Mouse (Mus musculus) liver, embryonic 14.5 days (tissue): ENCODE data around the gene Olfr1205. TPM values are rescaled to one million over a fixed set of nuclear protein-coding genes. Genes with fewer than 3 reads are reported as not detected.

Experiments
- ATAC-seq: fragments of 200-750 bp; cut with Nextera tagmentation; 2 replicates; pipeline ENCODE4 v1.8.0; 2017; ENCODE audit warnings: moderate number of reproducible peaks, mild to moderate bottlenecking, moderate library complexity; ENCODE audit not compliant: insufficient read depth
- DNase-seq, 3 experiments: peaks; one replicate each; pipeline ENCODE4 v3.0.0-alpha.2; 2012 to 2013; ENCODE audit warnings: low read depth in 3 of 3, low spot score in 3 of 3
- H3K27ac ChIP-seq: fragments of 300-500 bp; sonication (generic); 2 replicates; pipeline ENCODE4 v1.5.1; 2014; ENCODE audit warnings: moderate library complexity, mild to moderate bottlenecking, control low read depth, inconsistent platforms
- H3K27me3 ChIP-seq: fragments of 300-500 bp; sonication (generic); 2 replicates; pipeline ENCODE4 v1.6.1; 2014; ENCODE audit warnings: mild to moderate bottlenecking, low read length, moderate library complexity; ENCODE audit not compliant: control insufficient read depth, insufficient read depth
- H3K36me3 ChIP-seq: fragments of 300-500 bp; sonication (generic); replicated peaks from 2 replicates; pipeline ENCODE4 v1.6.1; 2014; ENCODE audit warnings: low read depth; ENCODE audit not compliant: control insufficient read depth, insufficient read depth
- H3K4me1 ChIP-seq, 2 experiments: fragments of 200-500 bp in 1 of 2; fragments of 300-500 bp in 1 of 2; sonication (generic) in 1 of 2; replicated peaks; 2 replicates each; pipeline ENCODE4 v1.6.1; 2012 to 2014; ENCODE audit warnings: antibody characterized with exemption in 1 of 2, inconsistent platforms in 1 of 2, low read length in 1 of 2; ENCODE audit not compliant: control insufficient read depth in 2 of 2, insufficient read depth in 2 of 2
- H3K4me2 ChIP-seq: fragments of 300-500 bp; sonication (generic); 2 replicates; pipeline ENCODE4 v1.6.1; 2014; ENCODE audit warnings: low read depth, mild to moderate bottlenecking, control low read depth, moderate library complexity
- H3K4me3 ChIP-seq, 2 experiments: fragments of 200-500 bp in 1 of 2; fragments of 300-500 bp in 1 of 2; sonication (generic) in 1 of 2; 2 replicates each; pipeline ENCODE4 v1.5.1; 2012 to 2014; ENCODE audit warnings: low read depth in 2 of 2, low read length in 2 of 2, mild to moderate bottlenecking in 2 of 2, control low read depth in 1 of 2, inconsistent platforms in 1 of 2, moderate library complexity in 1 of 2; ENCODE audit not compliant: insufficient read depth in 1 of 2
- H3K9ac ChIP-seq: fragments of 300-500 bp; sonication (generic); replicated peaks from 2 replicates; pipeline ENCODE4 v1.6.1; 2014; ENCODE audit warnings: mild to moderate bottlenecking, control low read depth, moderate library complexity
- H3K9me3 ChIP-seq: fragments of 300-500 bp; sonication (generic); 2 replicates; pipeline ENCODE4 v1.6.1; 2016; ENCODE audit warnings: low read length, mixed read lengths; ENCODE audit not compliant: control insufficient read depth
- CTCF ChIP-seq: IDR thresholded peaks from 2 replicates; pipeline ENCODE4 v1.5.1; 2016; ENCODE audit warnings: antibody characterized with exemption, low read depth, control low read depth
- EP300 ChIP-seq: IDR thresholded peaks from 2 replicates; pipeline ENCODE4 v1.6.1; 2016; ENCODE audit warnings: antibody characterized with exemption, low read depth
- WGBS: fragments of 180-500 bp; shearing (Covaris S2); extraction: QIAGEN DNeasy Blood & Tissue Kit; methylation state at CpG from one replicate; pipeline ENCODE4 v1.1.7; 2014; ENCODE audit not compliant: insufficient replicate concordance; 5-methylcytosine and 5-hydroxymethylcytosine counted together
- polyA plus RNA-seq, 2 experiments: library from polyadenylated mRNA; depleted of rRNA in 1 of 2; stranded (reverse) in 1 of 2; unstranded in 1 of 2; fragments of >200 nt; fragmentation: Nextera tagmentation in 1 of 2; extraction: Ambion mirVana in 1 of 2; gene quantifications; 2 replicates each; pipeline versions ENCODE4 v1.2.1 to v1.2.3; 2012 to 2014

Gene Olfr1205
- polyA plus RNA-seq, 2 experiments: not detected

GRCm38 (mm10) chr2:88862931-88863330 is 33.4 kb downstream of the Olfr1205 start, which contains the start of gene Olfr1206:
Olfr1206 (plus strand) TSS chr2:88863231.
- H3K27ac ChIP-seq: no peak within 1 kb of the TSS
- H3K4me1 ChIP-seq: no peaks in the 10 kb centered on the region
- no peaks in the 10 kb centered on the region for H3K27me3 ChIP-seq
- no peak within 1 kb of the TSS for H3K9ac ChIP-seq
- no peak within 1 kb of the TSS for H3K4me2 ChIP-seq
- 51% methylated on average over 2 of the region's 2 CpGs for WGBS
- DNase-seq (no peak), ATAC-seq (no peak)
- H3K4me3 ChIP-seq: no peak within 1 kb of the TSS
- TF ChIP-seq CTCF: no peak
- no peak for TF ChIP-seq EP300
- no peaks in the 10 kb centered on the region for H3K9me3 ChIP-seq
- H3K36me3 ChIP-seq: no peaks in the 10 kb centered on the region

Other genes with a start within 250 kb of the Olfr1205 start
- not detected in 2 replicates for gene Olfr1189, start 243.3 kb upstream of the Olfr1205 start, polyA plus RNA-seq (2012; rRNA removed)
- not detected in 2 replicates for gene Olfr1189, start 243.3 kb upstream of the Olfr1205 start, polyA plus RNA-seq (2014; fragmentation: Nextera tagmentation; extraction: Ambion mirVana)
- not detected in 2 replicates for gene Olfr1191-ps1, start 189.2 kb upstream of the Olfr1205 start, polyA plus RNA-seq (2012; rRNA removed)
- not detected in 2 replicates for gene Olfr1191-ps1, start 189.2 kb upstream of the Olfr1205 start, polyA plus RNA-seq (2014; fragmentation: Nextera tagmentation; extraction: Ambion mirVana)
- gene Olfr1192-ps1, start 181.2 kb upstream of the Olfr1205 start, polyA plus RNA-seq (2012; rRNA removed): not detected in 2 replicates
- gene Olfr1192-ps1, start 181.2 kb upstream of the Olfr1205 start, polyA plus RNA-seq (2014; fragmentation: Nextera tagmentation; extraction: Ambion mirVana): not detected in 2 replicates
- gene Olfr1193, start 154.1 kb upstream of the Olfr1205 start, polyA plus RNA-seq (2012; rRNA removed): not detected in 2 replicates
- gene Olfr1193, start 154.1 kb upstream of the Olfr1205 start, polyA plus RNA-seq (2014; fragmentation: Nextera tagmentation; extraction: Ambion mirVana): not detected in 2 replicates
- gene Olfr1195, start 140.6 kb upstream of the Olfr1205 start, polyA plus RNA-seq (2012; rRNA removed): not detected in 2 replicates
- not detected in 2 replicates for gene Olfr1195, start 140.6 kb upstream of the Olfr1205 start, polyA plus RNA-seq (2014; fragmentation: Nextera tagmentation; extraction: Ambion mirVana)
- not detected in 2 replicates for gene Olfr1196, start 125.1 kb upstream of the Olfr1205 start, polyA plus RNA-seq (2012; rRNA removed)
- not detected in 2 replicates for gene Olfr1196, start 125.1 kb upstream of the Olfr1205 start, polyA plus RNA-seq (2014; fragmentation: Nextera tagmentation; extraction: Ambion mirVana)
- gene Olfr1197, start 97.4 kb upstream of the Olfr1205 start, polyA plus RNA-seq (2012; rRNA removed): not detected in 2 replicates
- not detected in 2 replicates for gene Olfr1197, start 97.4 kb upstream of the Olfr1205 start, polyA plus RNA-seq (2014; fragmentation: Nextera tagmentation; extraction: Ambion mirVana)
- gene Olfr1198, start 78.4 kb upstream of the Olfr1205 start, polyA plus RNA-seq (2012; rRNA removed): not detected in 2 replicates
- not detected in 2 replicates for gene Olfr1198, start 78.4 kb upstream of the Olfr1205 start, polyA plus RNA-seq (2014; fragmentation: Nextera tagmentation; extraction: Ambion mirVana)
- not detected in 2 replicates for gene Olfr1199, start 69.3 kb upstream of the Olfr1205 start, polyA plus RNA-seq (2012; rRNA removed)
- not detected in 2 replicates for gene Olfr1199, start 69.3 kb upstream of the Olfr1205 start, polyA plus RNA-seq (2014; fragmentation: Nextera tagmentation; extraction: Ambion mirVana)
- not detected in 2 replicates for gene Olfr1200, start 59.2 kb upstream of the Olfr1205 start, polyA plus RNA-seq (2012; rRNA removed)
- not detected in 2 replicates for gene Olfr1200, start 59.2 kb upstream of the Olfr1205 start, polyA plus RNA-seq (2014; fragmentation: Nextera tagmentation; extraction: Ambion mirVana)
- gene Olfr1201, start 36.7 kb upstream of the Olfr1205 start, polyA plus RNA-seq (2012; rRNA removed): not detected in 2 replicates
- gene Olfr1201, start 36.7 kb upstream of the Olfr1205 start, polyA plus RNA-seq (2014; fragmentation: Nextera tagmentation; extraction: Ambion mirVana): not detected in 2 replicates
- not detected in 2 replicates for gene Olfr1202, start 15.2 kb upstream of the Olfr1205 start, polyA plus RNA-seq (2012; rRNA removed)
- gene Olfr1202, start 15.2 kb upstream of the Olfr1205 start, polyA plus RNA-seq (2014; fragmentation: Nextera tagmentation; extraction: Ambion mirVana): not detected in 2 replicates
- gene Olfr1204, start 19.6 kb downstream of the Olfr1205 start, polyA plus RNA-seq (2012; rRNA removed): not detected in 2 replicates
- gene Olfr1204, start 19.6 kb downstream of the Olfr1205 start, polyA plus RNA-seq (2014; fragmentation: Nextera tagmentation; extraction: Ambion mirVana): not detected in 2 replicates
- gene Olfr1206, start 33.5 kb downstream of the Olfr1205 start, polyA plus RNA-seq (2012; rRNA removed): not detected in 2 replicates
- gene Olfr1206, start 33.5 kb downstream of the Olfr1205 start, polyA plus RNA-seq (2014; fragmentation: Nextera tagmentation; extraction: Ambion mirVana): not detected in 2 replicates
- gene Olfr1208, start 72.6 kb downstream of the Olfr1205 start, polyA plus RNA-seq (2012; rRNA removed): not detected in 2 replicates
- not detected in 2 replicates for gene Olfr1208, start 72.6 kb downstream of the Olfr1205 start, polyA plus RNA-seq (2014; fragmentation: Nextera tagmentation; extraction: Ambion mirVana)
- gene Olfr1209, start 85.4 kb downstream of the Olfr1205 start, polyA plus RNA-seq (2012; rRNA removed): not detected in 2 replicates
- not detected in 2 replicates for gene Olfr1209, start 85.4 kb downstream of the Olfr1205 start, polyA plus RNA-seq (2014; fragmentation: Nextera tagmentation; extraction: Ambion mirVana)
- gene Olfr1211, start 108.4 kb downstream of the Olfr1205 start, polyA plus RNA-seq (2012; rRNA removed): not detected in 2 replicates
- gene Olfr1211, start 108.4 kb downstream of the Olfr1205 start, polyA plus RNA-seq (2014; fragmentation: Nextera tagmentation; extraction: Ambion mirVana): not detected in 2 replicates
- not detected in 2 replicates for gene Olfr1212, start 124.2 kb downstream of the Olfr1205 start, polyA plus RNA-seq (2012; rRNA removed)
- gene Olfr1212, start 124.2 kb downstream of the Olfr1205 start, polyA plus RNA-seq (2014; fragmentation: Nextera tagmentation; extraction: Ambion mirVana): not detected in 2 replicates
- gene Gm13762, start 150.5 kb downstream of the Olfr1205 start, polyA plus RNA-seq (2012; rRNA removed): not detected in 2 replicates
- gene Gm13762, start 150.5 kb downstream of the Olfr1205 start, polyA plus RNA-seq (2014; fragmentation: Nextera tagmentation; extraction: Ambion mirVana): not detected in 2 replicates
- gene Olfr1214, start 162.9 kb downstream of the Olfr1205 start, polyA plus RNA-seq (2012; rRNA removed): not detected in 2 replicates
- not detected in 2 replicates for gene Olfr1214, start 162.9 kb downstream of the Olfr1205 start, polyA plus RNA-seq (2014; fragmentation: Nextera tagmentation; extraction: Ambion mirVana)
- gene Olfr1215, start 177.2 kb downstream of the Olfr1205 start, polyA plus RNA-seq (2012; rRNA removed): not detected in 2 replicates
- gene Olfr1215, start 177.2 kb downstream of the Olfr1205 start, polyA plus RNA-seq (2014; fragmentation: Nextera tagmentation; extraction: Ambion mirVana): not detected in 2 replicates
- gene Olfr1216, start 188.6 kb downstream of the Olfr1205 start, polyA plus RNA-seq (2012; rRNA removed): not detected in 2 replicates
- gene Olfr1216, start 188.6 kb downstream of the Olfr1205 start, polyA plus RNA-seq (2014; fragmentation: Nextera tagmentation; extraction: Ambion mirVana): not detected in 2 replicates
- gene Olfr1217, start 202.3 kb downstream of the Olfr1205 start, polyA plus RNA-seq (2012; rRNA removed): not detected in 2 replicates
- not detected in 2 replicates for gene Olfr1217, start 202.3 kb downstream of the Olfr1205 start, polyA plus RNA-seq (2014; fragmentation: Nextera tagmentation; extraction: Ambion mirVana)
- gene Olfr1218, start 231.4 kb downstream of the Olfr1205 start, polyA plus RNA-seq (2012; rRNA removed): not detected in 2 replicates
- not detected in 2 replicates for gene Olfr1218, start 231.4 kb downstream of the Olfr1205 start, polyA plus RNA-seq (2014; fragmentation: Nextera tagmentation; extraction: Ambion mirVana)